Mouse (Mus musculus) liver, embryonic 16.5 days (tissue): ENCODE results near the gene E2f2. TPM values are rescaled to one million over a fixed set of nuclear protein-coding genes. Genes with fewer than 3 reads are reported as not detected.

Experiments used
- ATAC-seq: fragments of 200-750 bp; cut with Nextera tagmentation; 2 replicates; pipeline ENCODE4 v1.8.0; 2017; ENCODE audit warnings: low read depth, mild to moderate bottlenecking, moderate number of reproducible peaks, moderate library complexity
- H3K27ac ChIP-seq: fragments of 300-500 bp; sonication (generic); 2 replicates; pipeline ENCODE4 v1.5.1; 2014; ENCODE audit warnings: mild to moderate bottlenecking, low read length
- H3K27me3 ChIP-seq: fragments of 300-500 bp; sonication (generic); 2 replicates; pipeline ENCODE4 v1.6.1; 2014; ENCODE audit warnings: low read depth, low read length, mixed read lengths; ENCODE audit not compliant: control insufficient read depth, insufficient read depth
- H3K36me3 ChIP-seq: fragments of 300-500 bp; sonication (generic); 2 replicates; pipeline ENCODE4 v1.6.1; 2014; ENCODE audit warnings: mild to moderate bottlenecking; ENCODE audit not compliant: control insufficient read depth, insufficient read depth
- H3K4me1 ChIP-seq: fragments of 300-500 bp; sonication (generic); 2 replicates; pipeline ENCODE4 v1.6.1; 2014; ENCODE audit warnings: low read depth, low read length, mixed read lengths; ENCODE audit not compliant: control insufficient read depth
- H3K4me2 ChIP-seq: fragments of 300-500 bp; sonication (generic); 2 replicates; pipeline ENCODE4 v1.6.1; 2014; ENCODE audit warnings: low read depth, low read length, mixed read lengths
- H3K4me3 ChIP-seq: fragments of 300-500 bp; sonication (generic); 2 replicates; pipeline ENCODE4 v1.5.1; 2014; ENCODE audit warnings: low read depth, mild to moderate bottlenecking, low read length
- H3K9ac ChIP-seq: fragments of 300-500 bp; sonication (generic); 2 replicates; pipeline ENCODE4 v1.6.1; 2014; ENCODE audit warnings: low read depth, low read length
- H3K9me3 ChIP-seq: fragments of 300-500 bp; sonication (generic); replicated peaks from 2 replicates; pipeline ENCODE4 v1.6.1; 2016; ENCODE audit warnings: low read length; ENCODE audit not compliant: control insufficient read depth
- WGBS: fragments of 180-500 bp; shearing (Covaris S2); extraction: QIAGEN DNeasy Blood & Tissue Kit; methylation state at CpG from one replicate; pipeline ENCODE4 v1.1.7; 2014; ENCODE audit not compliant: insufficient replicate concordance; 5-methylcytosine and 5-hydroxymethylcytosine counted together
- polyA plus RNA-seq: library from polyadenylated mRNA; unstranded; fragments of >200 nt; fragmentation: Nextera tagmentation; extraction: Ambion mirVana; gene quantifications from 2 replicates; pipeline ENCODE4 v1.2.1, GENCODE M21; 2015

E2f2 gene
- polyA plus RNA-seq, 1 experiment from 2014 or later, result 93.6 TPM

GRCm38 (mm10) chr4:136134418-136134977 is 37.7 kb upstream of the E2f2 start:
- Histone ChIP-seq H3K4me2 (peak overlapping the region; percentile 62), H3K4me3 (peak overlapping the region; percentile 42), H3K27ac (no peak overlapping the region), H3K4me1 (no peaks in the 10 kb centered on the region; the same call in none of the 2 replicates), H3K9me3 (no peaks in the 10 kb centered on the region; the same call in 1 of the 2 replicates), H3K36me3 (no peaks in the 10 kb centered on the region), H3K9ac (no peak overlapping the region), H3K27me3 (peaks cover 50% of the 10 kb centered on the region)
- ATAC-seq, result no peak
- WGBS, result 2% methylated on average over 15 of the region's 15 CpGs

GRCm38 (mm10) chr4:136134978-136135873 is 37.0 kb upstream of the E2f2 start:
- no peak for ATAC-seq
- no peaks in the 10 kb centered on the region for H3K36me3 ChIP-seq
- peaks cover 6% of the 10 kb centered on the region for H3K4me1 ChIP-seq
- peaks cover 56% of the 10 kb centered on the region for H3K27me3 ChIP-seq
- H3K9ac ChIP-seq, result no peak overlapping the region; the same call in 1 of the 2 replicates
- H3K9me3 ChIP-seq, result no peaks in the 10 kb centered on the region
- WGBS, result 6% methylated on average over 49 of the region's 50 CpGs
- peak overlapping the region; percentile 42 for H3K4me3 ChIP-seq
- H3K4me2 ChIP-seq, result peak overlapping the region; percentile 62
- H3K27ac ChIP-seq, result no peak overlapping the region

- WGBS, result 44% methylated on average over 9 of the region's 9 CpGs
Measured at GRCm38 (mm10) chr4:136135874-136136728, 36.1 kb upstream of the E2f2 start.

GRCm38 (mm10) chr4:136139326-136140110 is 32.7 kb upstream of the E2f2 start:
- Histone ChIP-seq H3K27ac (no peak overlapping the region), H3K4me2 (no peak overlapping the region), H3K27me3 (peaks cover 80% of the 10 kb centered on the region), H3K9me3 (no peaks in the 10 kb centered on the region), H3K9ac (no peak overlapping the region), H3K4me1 (peaks cover 19% of the 10 kb centered on the region), H3K36me3 (no peaks in the 10 kb centered on the region), H3K4me3 (no peak overlapping the region)
- no peak for ATAC-seq
- WGBS, result 44% methylated on average over 17 of the region's 17 CpGs

More at GRCm38 (mm10) chr4:136135874-136136728, 36.1 kb upstream of the E2f2 start:
- no peak for ATAC-seq
- Histone ChIP-seq H3K36me3 (no peaks in the 10 kb centered on the region), H3K4me2 (no peak overlapping the region), H3K27ac (no peak overlapping the region), H3K4me3 (no peak overlapping the region), H3K9ac (no peak overlapping the region), H3K9me3 (no peaks in the 10 kb centered on the region), H3K4me1 (peaks cover 10% of the 10 kb centered on the region), H3K27me3 (peaks cover 65% of the 10 kb centered on the region)

- WGBS, result 10% methylated on average over 31 of the region's 31 CpGs
- Histone ChIP-seq H3K4me1 (peaks cover 24% of the 10 kb centered on the region), H3K36me3 (no peaks in the 10 kb centered on the region), H3K27ac (peak overlapping the region; percentile 70), H3K27me3 (peaks cover 80% of the 10 kb centered on the region), H3K9me3 (no peaks in the 10 kb centered on the region), H3K9ac (no peak overlapping the region), H3K4me3 (peak overlapping the region; percentile 15; the same call in 1 of the 2 replicates), H3K4me2 (peak overlapping the region; percentile 39)
- peak; percentile 72 for ATAC-seq
Measured at GRCm38 (mm10) chr4:136140327-136141250, 31.6 kb upstream of the E2f2 start.

GRCm38 (mm10) chr4:136142267-136143192 is 29.7 kb upstream of the E2f2 start:
- H3K4me3 ChIP-seq, result no peak overlapping the region

More at GRCm38 (mm10) chr4:136142267-136143192, 29.7 kb upstream of the E2f2 start:
- H3K27me3 ChIP-seq, result peaks cover 86% of the 10 kb centered on the region
- no peak for ATAC-seq
- H3K9me3 ChIP-seq, result no peaks in the 10 kb centered on the region
- peak overlapping the region; percentile 60 for H3K27ac ChIP-seq
- H3K36me3 ChIP-seq, result no peaks in the 10 kb centered on the region
- peaks cover 26% of the 10 kb centered on the region for H3K4me1 ChIP-seq
- 18% methylated on average over 17 of the region's 17 CpGs for WGBS
- H3K4me2 ChIP-seq, result no peak overlapping the region
- no peak overlapping the region for H3K9ac ChIP-seq
